Mouse (Mus musculus) bone marrow, adult 2 months (tissue): ENCODE data around the gene Cd33.

Experiments
- CTCF ChIP-seq: fragments of 200-500 bp; IDR thresholded peaks from 2 replicates; pipeline ENCODE4 v1.5.1; 2011; ENCODE audit warnings: low read length, control low read depth; ENCODE audit not compliant: control insufficient read depth, insufficient read depth
- POLR2A ChIP-seq: fragments of 200-500 bp; IDR thresholded peaks from 2 replicates; pipeline ENCODE4 v1.6.1; 2011; ENCODE audit warnings: low read depth, mild to moderate bottlenecking, control low read depth, low read length, borderline replicate concordance; ENCODE audit not compliant: control insufficient read depth

DNA sequence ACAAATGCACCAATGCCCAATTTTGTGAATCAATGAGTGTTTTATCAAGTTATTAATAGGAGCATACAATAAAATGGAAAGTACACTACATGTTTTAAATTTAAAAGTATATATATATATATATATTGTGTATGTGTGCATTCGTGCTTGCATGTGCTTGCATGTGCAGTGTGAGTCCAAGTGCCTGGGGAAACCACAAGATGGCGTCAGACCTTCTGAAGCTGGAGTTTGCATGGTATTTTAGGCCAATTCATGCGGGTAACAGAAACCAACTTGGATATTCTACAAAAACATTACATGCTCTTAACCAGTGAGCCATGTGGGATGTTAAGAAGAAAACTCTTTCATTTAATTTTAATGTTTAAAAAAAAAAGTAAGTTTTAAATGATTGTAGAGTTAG lies 18.9 kb downstream of the Cd33 start:
- no peak for TF ChIP-seq POLR2A
- TF ChIP-seq CTCF = peak; percentile 57
